Mouse (Mus musculus) erythroblast, embryonic 14.5 days (primary cell): ENCODE results near the gene Iqschfp.

Source experiments
- GATA1 ChIP-seq: IDR thresholded peaks from 2 replicates; pipeline ENCODE4 v1.6.1; 2012; ENCODE audit warnings: low read length, inconsistent platforms, mixed read lengths
- TAL1 ChIP-seq: IDR thresholded peaks from 3 replicates; pipeline ENCODE4 v1.6.1; 2012; ENCODE audit warnings: low read length, inconsistent platforms, mixed read lengths

- TF ChIP-seq TAL1: no peak
- no peak for TF ChIP-seq GATA1
Observed at GRCm38 (mm10) chr3:68189100-68189499, 297.1 kb downstream of the Iqschfp start.
